12 mouse cellular contexts compared by ENCODE assay signal in the genomic region with DNA sequence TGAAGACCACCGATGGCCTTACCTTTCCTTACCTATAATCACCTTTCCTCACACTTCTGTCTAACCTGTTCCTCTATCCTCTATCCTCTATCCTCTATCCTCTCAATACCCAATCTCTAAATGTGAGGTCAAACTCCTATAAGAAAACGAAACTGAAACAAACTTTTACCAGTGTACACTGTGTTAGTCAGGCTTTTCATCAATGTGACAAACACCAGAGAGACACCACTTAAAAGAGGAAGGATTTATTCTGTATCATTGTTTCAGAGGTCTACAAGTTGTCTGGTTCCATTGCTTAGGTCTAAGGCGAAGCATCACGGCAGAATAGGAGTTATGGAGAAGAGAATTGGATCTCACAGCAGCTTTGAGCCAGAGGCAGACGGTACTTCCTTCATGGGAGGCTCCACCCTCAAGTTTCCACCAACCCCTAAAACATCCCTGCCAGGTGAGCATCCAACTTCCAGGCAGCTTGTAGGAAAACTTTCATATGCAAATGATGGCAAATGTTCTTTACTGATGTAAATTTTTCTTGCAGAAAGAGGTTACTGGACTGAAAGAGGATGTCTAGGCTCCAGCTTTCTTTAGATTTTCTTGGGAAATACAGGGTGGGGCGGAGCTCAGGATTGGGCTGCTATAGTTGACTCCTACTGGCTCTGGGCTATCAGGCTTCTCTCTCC. TPM values are rescaled to one million over a fixed set of nuclear protein-coding genes. Genes with fewer than 3 reads are reported as not detected.
DNase-seq lines count a peak whose midpoint lies in the region; ATAC-seq and TF ChIP-seq lines count a peak whose summit lies in the region.
"Had no signal": no experiment of that assay in that cellular context is flagged by ENCODE, and none has a peak within 500 bp of the region (broad histone marks: within the 10 kb centered on the region; RNA-seq: fewer than 3 reads in every experiment).

No protein-coding gene starts in this region.

- H3K36me3 ChIP-seq in G1E (replicated peaks) = no peaks in the 10 kb centered on the region
- H3K36me3 ChIP-seq: limb, embryonic 10.5 days had no signal

- no peak for TF ChIP-seq CTCF in G1E (IDR thresholded peaks at IDR 0.05; ENCODE audit: low read depth, low read length)

- H3K27me3 ChIP-seq in G1E (ENCODE audit: insufficient read depth, low read length) = peaks cover 4% of the 10 kb centered on the region; the same call in 1 of the 2 replicates

- peaks cover 14% of the 10 kb centered on the region for H3K4me1 ChIP-seq in G1E (ENCODE audit: insufficient read depth, low read depth, low read length)
- H3K4me1 ChIP-seq: limb, embryonic 10.5 days had no signal

- peaks cover 3% of the 10 kb centered on the region for H3K9me3 ChIP-seq in G1E (replicated peaks)
- H3K9me3 ChIP-seq: limb, embryonic 10.5 days had no signal

- no peak; the same call in 1 of the 2 replicates for ATAC-seq in G1E (ENCODE audit: extremely low read depth, insufficient number of reproducible peaks, low FRiP score, poor library complexity, severe bottlenecking)
- peak; percentile 68 to 82 for ATAC-seq in hematopoietic stem cell, adult 5-6 weeks (replicated peaks in 1 of 2; ENCODE audit: insufficient read depth in 1 of 2, low FRiP score in 2 of 2, low TSS enrichment in 1 of 2, low read depth in 1 of 2, poor library complexity in 2 of 2, severe bottlenecking in 2 of 2)
- ATAC-seq: forebrain, embryonic 14.5 days had no signal

- H3K4me3 ChIP-seq in G1E (ENCODE audit: low read depth, low read length) = peak overlapping the region; percentile 42; the same call in 1 of the 2 replicates
- H3K4me3 ChIP-seq: gastrocnemius, adult 2 months; limb, embryonic 10.5 days had no signal

- DNase-seq in CD4-positive, CD25-positive, alpha-beta regulatory T cell, adult 2 months (ENCODE audit: low read depth, low spot score) = peak; percentile 23
- no peak for DNase-seq in G1E (ENCODE audit: low spot score)
- peak; percentile 32 for DNase-seq in naive thymus-derived CD4-positive, alpha-beta T cell, adult 2 months (ENCODE audit: low read depth)
- no peak for DNase-seq in lung, postnatal 14 days
- DNase-seq in neural tube, embryonic 10.5 days (ENCODE audit: extremely low spot score, low spot score) = no peak
- DNase-seq in cerebellum, adult 18-20 months = no peak
- DNase-seq: gastrocnemius, adult 2 months; right cerebral cortex, postnatal 25 days; thymus, adult 2 months had no signal

RNA-seq across cellular contexts. Expression of gene Prg4, which starts 30.8 kb away (rescaled TPM):
- not detected in 2 replicates for total RNA-seq in G1E (2014; fragmentation: Nextera tagmentation)
- total RNA-seq in G1E (2017) = 0.11 and 0.12 TPM in 2 replicates
- not detected in 2 replicates for polyA plus RNA-seq in G1E (2012)
- total RNA-seq in hematopoietic stem cell, adult 5-6 weeks (2017) = 0.56 TPM in 1 of 2 replicates, not detected in the other

Comparison
In these comparisons a context has a peak if more than half of its experiments do, and no peak if none do; other contexts are left out.
1. DNase-seq: peak in CD4-positive, CD25-positive, alpha-beta regulatory T cell, adult 2 months (single experiment) and naive thymus-derived CD4-positive, alpha-beta T cell, adult 2 months (single experiment); none in G1E (single experiment), lung, postnatal 14 days (single experiment), neural tube, embryonic 10.5 days (single experiment) and cerebellum, adult 18-20 months (0 of 2).